Mouse (Mus musculus): ENCODE results near the gene Mgat5. TPM values are rescaled to one million over a fixed set of nuclear protein-coding genes. Genes with fewer than 3 reads are reported as not detected.

Gene Mgat5
- polyA plus RNA-seq, 1 experiment: 22.7 TPM

- peaks cover 22% of the 10 kb centered on the region for H3K4me1 ChIP-seq (ENCODE audit: control insufficient read depth, insufficient read depth, low read length)
- H3K27ac ChIP-seq (ENCODE audit: insufficient read depth, low read depth, low read length): no peak overlapping the region
- no peak for TF ChIP-seq POLR2A (IDR thresholded peaks at IDR 0.05; ENCODE audit: borderline replicate concordance, low read depth, low read length)
- no peak for TF ChIP-seq CTCF (IDR thresholded peaks at IDR 0.05; ENCODE audit: low read depth, low read length)
- H3K4me3 ChIP-seq (ENCODE audit: insufficient read depth, low read length): no peak overlapping the region
Observed at GRCm38 (mm10) chr1:127293286-127293685, 88.5 kb downstream of the Mgat5 start.

DNA sequence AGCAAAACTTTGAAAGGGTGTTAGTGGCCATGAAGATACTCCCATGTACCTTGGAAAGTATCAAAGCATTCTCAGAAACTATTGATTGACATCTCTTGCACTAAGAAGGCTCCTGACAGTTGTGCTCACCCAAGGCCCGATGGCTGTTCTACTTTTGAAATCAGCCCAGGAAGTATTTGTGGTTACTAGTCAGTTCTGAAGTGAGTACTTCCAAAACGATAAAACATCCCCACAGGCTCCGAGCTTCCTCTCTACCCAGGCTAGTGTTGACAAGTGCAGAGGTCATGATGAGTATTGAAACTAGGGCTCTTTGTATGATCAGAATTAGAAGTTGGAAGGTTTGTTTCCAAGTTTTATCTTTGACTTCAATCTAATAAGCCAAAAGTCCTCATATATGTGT is 92.0 kb downstream of the Mgat5 start:
- H3K4me1 ChIP-seq (ENCODE audit: control insufficient read depth, insufficient read depth, low read length): peaks cover 9% of the 10 kb centered on the region
- H3K4me3 ChIP-seq (ENCODE audit: insufficient read depth, low read length): no peak overlapping the region
- TF ChIP-seq CTCF (IDR thresholded peaks at IDR 0.05; ENCODE audit: low read depth, low read length) (no peak), POLR2A (IDR thresholded peaks at IDR 0.05; ENCODE audit: borderline replicate concordance, low read depth, low read length) (no peak)
- no peak overlapping the region for H3K27ac ChIP-seq (ENCODE audit: insufficient read depth, low read depth, low read length)

DNA sequence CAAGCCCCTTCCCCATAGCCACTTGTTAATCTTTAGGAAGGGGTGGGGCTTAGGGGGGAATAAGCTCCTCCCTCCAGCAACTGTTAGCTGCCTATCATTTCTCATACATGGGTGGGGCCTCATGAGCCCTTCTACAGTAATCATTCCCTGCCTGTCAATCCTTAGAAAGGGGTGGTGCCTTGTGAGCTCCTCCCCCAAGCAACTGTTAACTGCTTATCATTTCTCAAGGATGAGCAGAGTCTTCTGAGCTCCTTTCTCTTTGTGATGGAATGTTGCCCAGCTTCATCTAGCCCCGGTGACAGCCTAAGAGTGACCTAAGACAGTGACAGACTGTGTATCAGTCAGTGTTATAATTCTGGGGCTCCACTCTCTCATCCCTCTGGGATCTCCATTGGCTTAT is 95.0 kb downstream of the Mgat5 start:
- TF ChIP-seq POLR2A (IDR thresholded peaks at IDR 0.05; ENCODE audit: borderline replicate concordance, low read depth, low read length): no peak
- TF ChIP-seq CTCF (IDR thresholded peaks at IDR 0.05; ENCODE audit: low read depth, low read length): no peak
- H3K4me1 ChIP-seq (ENCODE audit: control insufficient read depth, insufficient read depth, low read length): peaks cover 6% of the 10 kb centered on the region
- H3K4me3 ChIP-seq (ENCODE audit: insufficient read depth, low read length): no peak overlapping the region
- no peak overlapping the region for H3K27ac ChIP-seq (ENCODE audit: insufficient read depth, low read depth, low read length)

GRCm38 (mm10) chr1:127301038-127301437 is 96.2 kb downstream of the Mgat5 start:
- TF ChIP-seq POLR2A (IDR thresholded peaks at IDR 0.05; ENCODE audit: borderline replicate concordance, low read depth, low read length) (no peak), CTCF (IDR thresholded peaks at IDR 0.05; ENCODE audit: low read depth, low read length) (no peak)
- no peak overlapping the region for H3K4me3 ChIP-seq (ENCODE audit: insufficient read depth, low read length)
- H3K27ac ChIP-seq (ENCODE audit: insufficient read depth, low read depth, low read length): no peak overlapping the region
- peaks cover 6% of the 10 kb centered on the region for H3K4me1 ChIP-seq (ENCODE audit: control insufficient read depth, insufficient read depth, low read length)

GRCm38 (mm10) chr1:127302620-127303019 is 97.8 kb downstream of the Mgat5 start:
- TF ChIP-seq POLR2A (IDR thresholded peaks at IDR 0.05; ENCODE audit: borderline replicate concordance, low read depth, low read length): no peak
- no peak for TF ChIP-seq CTCF (IDR thresholded peaks at IDR 0.05; ENCODE audit: low read depth, low read length)
- Histone ChIP-seq H3K4me1 (ENCODE audit: control insufficient read depth, insufficient read depth, low read length) (no peaks in the 10 kb centered on the region), H3K27ac (ENCODE audit: insufficient read depth, low read depth, low read length) (no peak overlapping the region), H3K4me3 (ENCODE audit: insufficient read depth, low read length) (no peak overlapping the region)

DNA sequence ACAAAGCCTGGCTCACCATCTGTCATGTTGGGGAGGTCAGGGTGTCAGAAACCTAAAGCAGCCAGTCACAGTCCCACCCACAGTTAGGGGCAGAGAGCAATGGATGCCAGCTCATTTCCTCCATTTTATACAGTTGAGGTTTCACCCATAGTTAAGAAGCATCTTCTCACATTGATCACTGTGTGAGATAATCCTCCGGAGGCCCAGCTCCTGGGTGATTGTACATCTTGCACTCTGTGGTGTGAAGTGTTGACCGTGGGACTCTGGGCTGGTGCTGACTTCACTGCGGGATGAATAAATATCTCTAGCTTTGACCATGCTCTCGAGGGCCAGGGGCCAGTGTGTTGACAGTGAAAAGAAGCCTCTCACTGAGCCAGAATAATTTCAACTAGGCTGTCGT is 99.0 kb downstream of the Mgat5 start:
- no peak for TF ChIP-seq POLR2A (IDR thresholded peaks at IDR 0.05; ENCODE audit: borderline replicate concordance, low read depth, low read length)
- no peak for TF ChIP-seq CTCF (IDR thresholded peaks at IDR 0.05; ENCODE audit: low read depth, low read length)
- H3K4me3 ChIP-seq (ENCODE audit: insufficient read depth, low read length): no peak overlapping the region
- no peaks in the 10 kb centered on the region for H3K4me1 ChIP-seq (ENCODE audit: control insufficient read depth, insufficient read depth, low read length)
- no peak overlapping the region for H3K27ac ChIP-seq (ENCODE audit: insufficient read depth, low read depth, low read length)

DNA sequence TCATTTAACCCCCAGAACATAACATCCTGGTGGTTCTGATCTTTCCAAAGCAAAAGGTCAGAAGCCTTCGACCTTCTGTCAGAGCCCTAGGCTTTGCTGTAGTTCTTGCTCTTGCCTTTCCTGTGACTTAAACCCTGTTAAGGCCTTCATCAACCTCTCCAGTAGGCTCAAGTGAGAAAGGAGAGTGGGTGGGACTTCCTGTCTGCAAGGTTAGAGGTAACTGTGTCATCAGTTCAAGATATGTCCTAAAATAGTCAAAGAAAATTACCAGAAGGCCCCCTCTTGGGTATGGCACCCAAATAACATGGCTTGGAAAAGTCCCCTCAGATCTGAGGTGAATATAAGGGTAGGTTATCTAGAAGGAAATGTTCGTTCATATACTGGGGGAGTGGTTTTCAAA is 99.5 kb downstream of the Mgat5 start:
- H3K4me3 ChIP-seq (ENCODE audit: insufficient read depth, low read length): no peak overlapping the region
- no peaks in the 10 kb centered on the region for H3K4me1 ChIP-seq (ENCODE audit: control insufficient read depth, insufficient read depth, low read length)
- H3K27ac ChIP-seq (ENCODE audit: insufficient read depth, low read depth, low read length): no peak overlapping the region
- TF ChIP-seq POLR2A (IDR thresholded peaks at IDR 0.05; ENCODE audit: borderline replicate concordance, low read depth, low read length) (no peak), CTCF (IDR thresholded peaks at IDR 0.05; ENCODE audit: low read depth, low read length) (no peak)

GRCm38 (mm10) chr1:127305582-127305981 is 100.8 kb downstream of the Mgat5 start:
- H3K4me1 ChIP-seq (ENCODE audit: control insufficient read depth, insufficient read depth, low read length): no peaks in the 10 kb centered on the region
- no peak overlapping the region for H3K4me3 ChIP-seq (ENCODE audit: insufficient read depth, low read length)
- no peak for TF ChIP-seq POLR2A (IDR thresholded peaks at IDR 0.05; ENCODE audit: borderline replicate concordance, low read depth, low read length)
- no peak overlapping the region for H3K27ac ChIP-seq (ENCODE audit: insufficient read depth, low read depth, low read length)

- Histone ChIP-seq H3K4me3 (ENCODE audit: insufficient read depth, low read length) (no peak overlapping the region), H3K27ac (ENCODE audit: insufficient read depth, low read depth, low read length) (no peak overlapping the region), H3K4me1 (ENCODE audit: control insufficient read depth, insufficient read depth, low read length) (no peaks in the 10 kb centered on the region)
- TF ChIP-seq POLR2A (IDR thresholded peaks at IDR 0.05; ENCODE audit: borderline replicate concordance, low read depth, low read length) (no peak), CTCF (IDR thresholded peaks at IDR 0.05; ENCODE audit: low read depth, low read length) (no peak)
Observed at GRCm38 (mm10) chr1:127306024-127306771, 101.4 kb downstream of the Mgat5 start.

DNA sequence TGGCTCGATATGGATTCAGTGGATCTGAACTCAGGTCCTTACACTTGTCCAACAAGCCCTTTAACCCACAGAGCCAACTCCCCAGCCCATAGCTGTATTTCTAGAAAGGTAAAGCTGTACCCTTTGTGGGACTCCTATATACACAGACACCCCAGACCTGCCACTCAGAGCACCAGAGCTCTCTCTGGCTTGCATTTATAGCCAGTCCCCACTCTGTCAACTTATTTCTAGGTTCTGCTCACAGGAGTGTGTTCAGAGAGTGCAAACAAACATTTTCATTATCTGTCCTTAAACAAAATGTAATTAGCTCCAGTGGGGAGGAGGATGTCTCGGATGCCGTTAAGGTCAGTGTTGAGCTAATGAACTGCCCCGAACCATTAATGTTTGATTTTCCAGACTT is 102.5 kb downstream of the Mgat5 start:
- H3K27ac ChIP-seq (ENCODE audit: insufficient read depth, low read depth, low read length): no peak overlapping the region
- 0 out of 2 replicates have a peak, but pooled peaks cover 2% of the 10 kb centered on the region for H3K4me1 ChIP-seq (ENCODE audit: control insufficient read depth, insufficient read depth, low read length)
- no peak for TF ChIP-seq POLR2A (IDR thresholded peaks at IDR 0.05; ENCODE audit: borderline replicate concordance, low read depth, low read length)
- TF ChIP-seq CTCF (IDR thresholded peaks at IDR 0.05; ENCODE audit: low read depth, low read length): no peak
- H3K4me3 ChIP-seq (ENCODE audit: insufficient read depth, low read length): no peak overlapping the region
